Mouse (Mus musculus) kidney, postnatal 14 days (tissue): Measurements from ENCODE around the gene 0610030E20Rik.
A peak's percentile ranks its signal among the peaks of the same experiment; 100 is the strongest.

Experiments used
- DNase-seq: peaks from one replicate; pipeline ENCODE4 v3.0.0; 2022; ENCODE audit warnings: mixed read lengths

Gene 0610030E20Rik

DNA sequence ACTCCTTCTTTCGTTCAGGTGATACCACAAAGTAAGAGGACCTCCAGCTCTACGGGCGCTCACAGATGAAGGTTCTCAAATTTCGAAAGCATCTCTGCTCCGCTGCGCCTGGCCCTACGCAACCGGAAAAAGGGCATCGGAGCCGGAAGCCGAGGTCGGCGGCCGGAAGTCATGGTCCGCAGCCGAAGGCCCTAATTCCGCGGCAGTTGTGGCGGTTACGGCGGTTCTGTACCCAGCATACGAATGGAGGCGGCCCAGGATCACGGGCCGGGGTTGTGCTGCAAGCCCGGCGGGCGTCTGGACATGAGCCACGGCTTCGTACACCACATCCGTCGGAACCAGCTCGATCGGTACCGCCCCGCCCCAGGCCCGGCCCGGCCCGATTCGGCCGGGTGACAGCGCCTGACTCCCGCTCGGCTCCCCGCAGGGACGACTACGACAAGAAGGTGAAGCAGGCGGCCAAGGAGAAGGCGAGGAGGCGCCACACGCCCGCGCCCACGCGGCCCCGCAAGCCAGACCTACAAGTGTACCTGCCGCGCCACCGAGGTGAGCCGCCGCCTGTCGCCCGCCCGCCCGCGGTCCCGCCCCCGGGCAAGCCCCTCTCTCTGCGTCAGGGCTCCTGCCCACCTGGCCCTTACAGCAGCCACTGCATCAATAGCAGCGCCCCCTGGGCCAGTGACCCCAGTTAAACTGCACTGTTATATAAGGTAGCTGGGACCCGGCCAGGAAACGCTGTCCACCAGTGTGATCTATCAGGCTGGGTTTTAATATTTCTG, at the start of gene 0610030E20Rik:
TSS of gene 0610030E20Rik (plus strand) at position 152 of the 776 bp plus-strand sequence.
- peak; percentile 92 for DNase-seq

DNA sequence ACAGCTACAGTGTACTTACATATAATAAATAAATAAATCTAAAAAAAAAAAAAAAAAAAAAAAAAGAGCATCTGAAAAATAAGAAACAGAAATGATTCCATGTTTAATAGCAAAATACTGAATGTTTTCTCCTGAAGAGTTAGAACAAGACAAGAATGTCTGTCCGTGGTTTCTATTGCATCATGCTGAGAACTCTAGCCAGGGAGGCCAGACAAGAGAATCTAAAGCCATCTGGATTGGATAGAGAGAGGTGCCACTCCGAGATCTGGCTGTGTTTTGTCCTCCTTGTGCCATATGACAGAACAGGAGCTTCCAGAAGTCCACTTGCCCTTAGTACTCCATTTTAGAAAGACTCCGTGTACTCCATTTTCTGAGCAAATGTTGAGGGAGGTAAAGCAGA, 49.3 kb upstream of the 0610030E20Rik start:
- DNase-seq, result no peak

DNA sequence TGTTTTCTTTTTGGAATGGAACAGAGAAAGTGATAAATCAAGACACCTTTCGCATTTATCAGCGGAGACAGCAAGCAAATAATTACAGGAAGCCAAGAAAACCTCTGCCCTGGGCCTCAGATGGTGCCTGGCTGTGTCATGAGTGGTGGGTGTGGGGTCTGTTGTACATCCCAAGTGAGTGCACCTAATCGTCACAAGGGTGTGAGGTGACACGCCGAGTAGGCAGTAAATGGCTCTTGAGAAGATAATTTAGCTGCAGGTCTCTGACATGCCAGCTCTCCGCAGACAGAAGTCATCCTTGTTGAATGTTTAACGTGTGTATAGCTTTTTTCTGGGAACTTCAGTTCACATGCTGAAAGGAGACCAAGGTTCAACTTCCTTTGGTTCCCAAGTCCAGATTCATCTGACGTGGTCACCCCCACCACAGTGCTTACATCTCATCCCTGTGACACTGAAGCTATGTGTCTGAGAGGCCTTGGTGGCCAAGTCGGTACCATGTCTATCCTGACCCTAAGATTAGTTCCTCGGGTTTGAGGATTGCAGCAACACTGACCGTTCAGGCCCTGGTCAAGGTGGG, 44.7 kb upstream of the 0610030E20Rik start:
- peak; percentile 70 for DNase-seq

DNA sequence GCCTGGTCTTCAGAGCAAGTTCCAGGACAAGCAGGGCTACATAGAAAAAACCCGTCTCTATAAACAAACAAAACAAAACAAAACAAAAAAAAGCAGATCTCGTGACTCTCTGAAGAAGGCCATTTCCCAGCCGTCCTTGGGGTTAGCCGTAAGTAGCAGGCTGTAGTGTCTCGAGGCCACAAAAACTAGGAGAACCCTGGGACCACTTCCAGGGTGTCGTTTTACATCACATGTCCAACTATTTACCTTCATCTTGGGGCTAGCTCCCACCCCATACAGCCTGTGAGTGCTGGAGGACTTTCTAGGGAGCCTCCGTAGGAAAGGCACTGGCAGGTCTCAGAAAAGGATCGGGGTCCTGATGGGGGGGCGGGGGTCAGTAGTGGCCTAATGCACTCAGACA, 43.6 kb upstream of the 0610030E20Rik start:
- DNase-seq, result no peak

DNA sequence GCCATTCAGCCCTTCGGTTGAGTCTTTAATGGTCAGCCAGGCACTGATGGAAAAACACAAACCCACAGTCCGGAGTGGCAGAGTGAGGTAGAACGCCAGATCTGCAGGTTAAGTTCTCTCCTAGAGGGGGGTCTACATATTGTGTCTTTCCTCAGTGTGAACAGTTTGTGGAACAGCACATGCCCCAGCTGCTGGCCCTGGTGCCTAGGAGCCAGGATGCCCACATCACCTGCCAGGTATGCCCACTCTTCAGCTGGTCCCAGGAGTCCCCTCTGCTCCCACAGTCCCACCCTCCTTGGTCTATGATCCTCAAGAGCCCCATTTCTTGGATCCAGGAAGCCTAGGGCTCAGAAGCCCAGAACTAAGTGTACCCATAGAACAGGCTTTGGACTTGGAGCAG, 34.9 kb upstream of the 0610030E20Rik start:
- DNase-seq, result no peak

DNA sequence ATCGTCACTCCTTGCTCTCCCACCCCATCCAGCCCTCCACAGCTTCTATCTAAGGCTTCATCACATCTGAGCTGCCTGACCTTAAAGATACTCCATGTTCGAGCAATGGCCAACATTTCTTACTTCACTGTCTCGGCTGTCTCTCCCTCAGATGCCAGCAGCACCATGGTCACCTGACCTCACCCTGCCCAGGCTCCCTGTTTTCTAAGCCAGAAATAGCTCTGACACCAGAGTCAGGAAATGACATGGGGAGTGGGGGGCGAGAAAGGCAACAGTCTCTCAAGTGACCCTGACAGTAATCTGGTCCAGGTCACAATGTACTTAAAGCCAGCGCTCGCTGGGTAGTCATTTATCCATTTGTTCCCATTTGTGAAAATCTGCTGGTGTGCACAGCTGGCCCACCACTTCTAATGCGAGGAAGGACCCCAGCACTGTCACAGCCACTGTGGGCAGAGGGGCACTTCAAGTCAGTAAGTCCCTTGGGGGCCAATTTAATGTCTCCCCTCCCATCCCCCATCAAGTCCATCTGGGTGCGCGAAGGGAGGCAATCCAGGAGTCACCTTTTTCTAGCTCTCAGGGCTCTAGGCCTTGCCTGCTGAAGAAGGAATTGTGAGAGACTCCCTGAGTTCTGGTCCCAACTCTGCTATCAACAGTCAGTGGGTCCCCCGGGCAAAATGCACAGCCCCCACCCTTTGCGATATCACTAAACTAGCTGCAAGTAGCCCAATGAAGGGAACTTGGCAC, 33.8 kb upstream of the 0610030E20Rik start:
- no peak for DNase-seq

DNA sequence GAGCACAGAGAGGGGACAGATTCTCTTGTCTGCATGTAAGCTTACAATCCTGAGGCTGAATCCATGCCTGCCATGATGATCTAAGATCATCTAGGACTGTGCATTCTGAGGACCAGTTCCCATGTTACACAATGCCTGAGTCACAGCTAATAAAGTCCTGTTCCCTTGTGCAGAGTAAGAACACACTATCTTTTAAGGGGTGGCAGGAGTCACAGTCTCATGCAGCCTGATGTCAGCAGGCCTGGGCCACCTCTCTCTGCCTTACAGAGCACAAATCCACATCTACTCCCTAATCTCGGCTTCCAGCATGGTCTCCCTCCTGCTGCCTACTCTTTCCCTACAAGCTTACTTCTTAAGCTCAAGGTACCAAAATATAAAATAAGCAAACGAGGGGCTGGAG, 31.7 kb upstream of the 0610030E20Rik start:
- DNase-seq, result no peak

DNA sequence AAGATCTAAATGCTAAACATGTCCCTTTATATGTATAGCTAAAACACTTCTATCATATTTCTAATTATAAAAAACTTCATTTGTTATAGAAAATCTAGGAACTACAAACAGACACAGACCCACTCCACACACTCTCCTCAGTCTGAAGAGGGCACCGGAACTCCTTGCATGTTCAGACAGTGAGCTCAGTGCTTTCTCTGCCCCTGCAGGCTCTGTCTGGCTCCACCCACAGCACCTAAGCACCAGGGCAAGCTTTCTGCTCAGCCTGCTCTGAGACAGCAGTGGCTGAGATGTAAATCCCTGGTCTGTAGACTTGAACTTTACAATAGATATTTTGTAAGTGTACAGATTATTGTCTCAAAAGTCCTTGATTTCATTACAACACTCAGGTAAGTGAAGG, 31.1 kb upstream of the 0610030E20Rik start:
- no peak for DNase-seq

DNA sequence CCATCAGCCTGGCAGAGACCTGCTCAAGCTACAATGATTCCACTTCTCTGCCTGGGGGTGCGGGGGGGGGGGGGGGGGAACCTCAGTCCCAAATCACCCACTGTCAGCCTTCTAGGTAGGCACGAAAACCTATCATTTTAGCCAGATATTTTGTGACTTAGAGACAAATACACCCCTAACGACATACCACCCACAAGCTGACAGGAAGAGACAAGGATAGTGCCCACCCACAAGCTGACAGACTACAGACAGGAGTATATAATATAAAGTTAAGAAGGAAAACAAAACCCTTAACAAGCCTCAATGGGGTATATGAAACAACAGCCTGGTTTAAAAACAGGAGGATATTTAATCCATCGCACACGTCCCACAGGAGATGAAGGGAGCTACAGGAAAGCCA, 28.7 kb upstream of the 0610030E20Rik start:
- DNase-seq, result no peak

DNA sequence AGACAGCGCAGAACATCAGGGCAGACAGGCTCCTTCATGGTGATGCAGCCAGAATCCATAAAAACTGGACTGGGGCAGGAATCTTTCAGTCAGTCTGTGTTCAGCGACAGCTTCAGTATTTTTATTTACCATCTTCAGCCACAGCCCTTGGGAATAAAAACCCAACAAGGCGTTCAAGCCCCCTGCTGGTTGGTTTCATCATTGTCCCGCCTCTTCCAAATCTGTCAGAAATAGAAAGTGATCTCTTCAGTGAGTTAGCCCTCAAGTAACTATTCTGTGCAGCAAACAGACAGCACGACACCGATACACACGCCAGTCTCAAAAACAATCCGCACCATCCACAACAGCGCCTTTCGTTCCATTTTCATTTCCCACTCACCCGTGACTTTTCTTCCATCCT, 28.1 kb upstream of the 0610030E20Rik start:
- peak; percentile 59 for DNase-seq

DNA sequence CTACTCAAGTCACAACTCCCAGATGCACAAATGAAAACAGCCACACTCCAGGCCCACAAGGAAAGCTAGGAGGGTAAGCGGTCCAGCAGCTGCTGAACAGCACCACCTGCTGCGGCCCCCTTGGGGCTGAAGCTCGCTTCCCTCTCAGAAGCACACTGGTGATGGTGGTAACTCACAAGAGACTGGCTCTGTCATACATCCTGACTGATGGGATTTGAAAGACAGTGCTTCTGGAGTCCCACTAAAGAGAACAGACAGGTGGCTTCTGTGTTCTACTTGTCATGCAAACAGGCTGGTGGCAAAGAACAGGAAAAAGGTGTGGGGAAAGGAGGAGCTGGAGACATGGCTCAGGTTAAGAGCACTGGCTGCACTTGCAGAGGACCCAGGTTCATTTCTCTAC, 24.2 kb upstream of the 0610030E20Rik start:
- no peak for DNase-seq

DNA sequence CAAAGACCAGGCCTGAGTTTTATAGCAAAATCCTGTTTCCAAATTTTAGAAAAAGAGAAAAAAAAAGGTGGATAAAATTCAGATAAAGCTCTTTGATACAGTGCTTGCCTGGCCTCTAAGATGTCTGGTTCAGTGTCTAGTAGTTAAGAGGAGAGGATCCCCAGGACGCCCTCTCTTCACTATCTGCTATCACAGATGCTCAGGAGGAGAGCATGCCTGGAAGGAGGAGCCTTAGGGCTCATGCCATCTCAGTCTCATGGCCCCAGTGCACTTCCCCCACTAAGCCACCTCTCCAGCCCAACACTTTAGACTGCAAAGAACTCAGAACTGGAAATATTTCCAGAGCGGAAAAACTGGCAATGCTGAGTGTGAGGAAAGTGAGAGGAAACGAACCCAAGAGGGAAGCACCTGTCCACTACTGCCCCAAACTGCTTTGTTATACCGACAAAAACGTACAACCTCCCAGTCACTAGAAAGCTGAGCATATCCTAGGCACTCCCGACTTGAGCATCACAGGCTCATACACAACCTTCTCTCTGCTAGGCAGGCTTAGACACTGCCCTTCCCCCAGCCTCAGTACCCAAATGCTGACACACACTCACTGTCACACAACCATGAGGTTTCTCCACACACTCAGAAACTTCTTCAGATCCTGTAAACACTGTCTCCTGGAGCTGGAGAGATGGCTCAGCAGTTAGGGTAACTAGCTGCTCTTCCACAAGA, 23.2 kb upstream of the 0610030E20Rik start:
- no peak for DNase-seq

DNA sequence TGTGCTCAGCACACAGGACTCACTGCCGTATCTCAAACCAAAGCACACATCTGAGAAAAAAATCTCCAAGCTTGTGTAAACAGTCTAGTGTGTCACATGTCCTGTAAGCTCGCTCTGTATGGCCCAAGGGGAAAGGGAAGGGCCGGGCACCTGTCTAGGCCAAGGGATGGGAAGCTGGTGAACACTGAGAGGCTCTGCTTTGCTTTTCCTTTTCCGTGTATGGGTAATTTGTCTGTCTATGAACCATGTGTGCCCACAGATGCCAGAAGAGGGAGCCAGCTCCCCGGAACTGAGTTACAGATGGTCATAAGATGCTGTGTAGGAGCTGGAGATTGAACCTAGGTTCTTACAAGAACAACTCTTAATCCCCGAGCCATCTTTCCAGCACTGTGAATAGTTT, 20.8 kb upstream of the 0610030E20Rik start:
- peak; percentile 71 for DNase-seq

DNA sequence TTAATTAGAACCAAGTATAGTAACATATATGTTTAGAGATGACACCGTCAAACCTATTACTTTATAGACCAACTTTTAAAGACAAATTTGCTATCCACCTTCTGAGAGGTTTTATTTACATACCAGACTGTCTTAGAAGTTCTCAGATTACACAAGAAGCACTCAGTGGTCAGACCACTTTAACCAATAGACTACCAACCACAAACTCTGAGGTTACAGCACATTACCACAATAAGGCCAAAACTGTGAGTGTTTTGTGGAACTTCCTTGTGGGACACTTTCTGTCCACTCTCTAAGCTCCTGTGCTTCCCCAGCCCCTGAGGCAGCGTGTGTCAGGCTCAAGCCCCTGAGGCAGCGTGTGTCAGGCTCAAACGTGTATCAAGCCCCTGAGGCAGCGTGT, 18.1 kb upstream of the 0610030E20Rik start:
- DNase-seq, result no peak

DNA sequence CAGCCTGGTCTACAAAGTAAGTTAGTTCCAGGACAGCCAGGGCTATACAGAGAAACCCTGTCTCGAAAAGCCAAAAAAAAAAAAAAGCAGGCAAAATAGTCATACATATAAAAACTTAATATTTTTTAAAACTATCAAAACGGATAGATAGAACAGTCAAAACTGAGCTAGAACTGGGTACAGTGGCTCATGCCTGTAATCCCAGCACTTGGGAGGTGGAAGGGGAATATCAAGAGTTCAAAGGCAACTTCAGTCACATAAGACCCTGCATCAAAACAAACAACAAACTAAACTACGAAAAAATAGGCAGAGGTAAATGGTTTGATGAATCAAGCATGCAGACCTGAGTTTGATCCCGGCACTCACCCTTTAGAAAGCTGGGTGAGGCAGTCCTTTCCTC, 17.0 kb upstream of the 0610030E20Rik start:
- DNase-seq, result no peak

DNA sequence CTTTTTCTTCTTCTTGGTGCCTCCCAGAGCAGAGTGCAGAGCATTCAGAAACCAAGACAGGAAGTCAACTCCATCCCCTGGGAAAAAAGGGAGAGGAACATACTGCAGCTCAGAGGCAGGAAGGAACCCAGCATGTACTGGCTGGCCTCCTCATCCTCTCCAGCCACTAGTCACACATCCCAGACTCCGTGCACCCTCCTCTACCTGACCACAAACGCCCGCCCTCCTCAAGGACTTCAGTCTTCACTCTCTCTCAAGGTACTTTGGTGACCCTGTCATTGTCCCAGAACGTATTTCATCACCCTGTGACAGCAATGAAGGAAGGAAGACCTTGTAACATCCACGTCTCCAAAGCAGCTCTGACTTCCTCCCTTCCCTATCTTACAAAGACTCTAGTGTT, 14.0 kb upstream of the 0610030E20Rik start:
- DNase-seq, result no peak

DNA sequence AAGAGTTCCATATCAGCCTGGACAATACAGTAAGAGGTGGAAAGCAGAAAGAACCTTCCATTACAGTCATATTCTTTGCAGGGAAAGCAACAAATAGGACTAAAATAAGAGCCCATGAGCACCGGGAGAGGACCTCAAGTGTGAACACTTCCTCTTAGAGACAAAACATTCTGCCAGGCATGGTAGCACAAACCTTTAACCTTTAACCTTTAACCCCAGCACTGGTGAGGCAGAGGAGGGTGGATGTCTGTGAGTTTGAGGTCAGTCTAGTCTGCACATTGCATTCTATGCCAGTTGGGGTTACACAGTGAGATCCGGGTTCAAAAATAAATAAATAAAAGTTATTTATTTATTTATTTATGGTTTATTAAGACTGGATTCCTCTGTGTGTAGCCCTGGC, 6.6 kb upstream of the 0610030E20Rik start:
- DNase-seq, result no peak

DNA sequence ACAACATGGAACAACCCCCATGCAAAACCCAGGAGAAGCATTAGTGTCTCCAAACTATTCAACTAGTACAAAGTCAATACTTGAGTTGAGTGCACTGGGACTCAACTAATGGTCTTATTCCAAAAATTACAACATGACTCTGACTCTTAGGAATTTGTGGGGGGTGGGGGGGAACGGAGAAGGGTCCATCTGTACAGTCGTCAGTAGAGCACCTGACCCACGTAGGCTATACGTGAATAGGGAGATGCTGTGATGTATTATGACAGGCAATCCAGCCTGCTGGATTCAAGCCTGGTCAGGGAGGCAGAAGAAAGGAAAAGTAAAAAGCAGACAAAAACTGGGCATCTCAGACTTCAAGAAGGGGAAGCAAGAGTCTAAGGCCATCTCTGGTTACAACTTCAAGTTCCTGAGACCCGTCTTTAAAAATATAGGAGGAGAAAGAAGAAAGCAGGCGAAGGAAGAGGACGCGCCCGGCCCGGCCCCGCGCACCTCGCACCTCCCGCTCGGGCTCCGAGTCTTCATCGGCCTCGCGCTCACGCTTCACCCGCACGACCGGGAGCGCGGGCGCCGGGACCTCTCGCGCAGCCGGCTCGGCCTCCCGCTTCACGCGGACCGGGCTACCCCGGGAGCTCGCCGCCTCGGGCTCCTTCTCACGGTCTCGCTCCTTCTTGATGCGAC, 2.6 kb upstream of the 0610030E20Rik start:
- no peak for DNase-seq

DNA sequence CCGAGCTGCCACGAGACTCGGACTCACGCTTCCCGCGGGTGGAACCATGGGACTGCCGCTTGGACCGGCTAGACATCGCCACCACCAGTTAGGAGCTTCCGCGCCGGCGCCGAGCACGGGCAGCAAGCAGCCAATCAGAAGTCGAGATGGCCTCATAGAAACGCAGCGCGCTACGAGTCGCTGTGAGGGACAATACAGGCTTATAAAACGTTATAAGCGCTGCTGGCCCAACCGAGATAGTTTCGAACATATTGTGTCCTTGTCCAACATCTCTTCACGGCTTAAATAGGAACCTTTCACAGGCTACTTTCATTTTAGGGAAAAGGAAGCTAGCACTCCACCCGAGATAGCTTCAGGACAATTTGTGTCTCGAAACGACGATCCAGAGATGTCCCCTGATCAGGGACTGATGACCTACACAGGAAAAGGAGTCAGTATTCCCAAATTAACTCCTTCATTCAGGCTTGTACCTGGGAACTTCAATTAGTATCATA, 2.0 kb upstream of the 0610030E20Rik start, which contains the start of gene Usp39:
TSS of gene Usp39 (minus strand) at position 111 of the 494 bp plus-strand sequence.
- peak; percentile 96 for DNase-seq

DNA sequence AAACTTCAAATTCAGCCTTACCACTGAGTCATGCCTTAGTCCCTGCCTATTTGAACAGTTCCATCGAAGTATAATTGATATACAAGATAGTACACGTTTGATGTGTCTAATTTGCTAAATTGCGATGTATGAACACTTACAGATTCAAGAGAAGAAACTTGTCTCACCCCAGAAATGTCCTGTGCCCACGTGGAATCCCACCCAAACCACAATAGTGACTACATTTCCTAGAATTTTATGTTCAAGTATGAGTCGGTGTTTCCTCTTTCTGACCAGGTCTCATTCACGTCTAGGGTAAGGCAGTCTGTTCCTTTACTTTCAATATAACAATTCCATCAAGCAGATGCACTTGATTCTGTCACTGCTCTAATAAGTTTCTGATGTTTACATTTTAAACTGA, 1.5 kb upstream of the 0610030E20Rik start:
- DNase-seq, result no peak

DNA sequence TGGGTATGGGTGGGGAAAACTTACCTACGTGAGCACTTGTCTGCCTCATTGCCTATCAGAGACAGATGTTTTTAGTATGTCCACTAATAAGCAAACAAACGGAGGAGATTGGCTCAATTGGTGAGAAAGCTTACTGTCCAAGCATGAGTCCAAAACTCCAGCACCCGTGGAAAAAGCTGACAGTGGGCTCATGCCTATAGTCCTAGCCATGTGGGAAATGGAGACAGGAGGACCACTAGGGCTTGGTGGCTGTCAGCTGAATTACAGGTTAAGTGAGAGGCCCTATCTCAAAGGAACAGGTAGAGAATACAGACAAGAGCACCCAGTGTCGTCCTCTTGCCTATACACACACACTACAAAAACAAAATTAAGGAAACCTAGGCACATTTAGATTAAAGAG, 856 bp upstream of the 0610030E20Rik start:
- no peak for DNase-seq

DNA sequence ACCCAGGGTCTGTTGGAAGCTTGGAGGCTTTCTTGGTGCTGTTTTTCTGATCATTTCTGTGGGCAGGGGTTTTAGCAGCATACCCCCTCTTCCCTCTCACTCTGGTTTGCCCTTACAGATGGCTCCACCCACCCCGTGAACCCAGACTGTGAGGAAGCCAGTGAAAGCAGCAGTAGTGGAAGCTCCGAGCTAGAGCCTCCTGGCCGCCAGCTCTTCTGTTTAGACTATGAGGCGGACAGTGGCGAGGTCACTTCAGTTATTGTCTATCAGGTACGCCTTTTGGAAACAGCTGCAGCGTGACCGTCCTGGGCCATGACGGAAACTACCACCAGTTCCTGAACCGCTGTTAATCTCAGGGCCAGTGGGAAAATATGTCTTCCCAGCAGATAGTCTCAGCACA, 1.3 kb downstream of the 0610030E20Rik start:
- DNase-seq, result no peak
